Mouse (Mus musculus): ENCODE data around the gene Furin. TPM values are rescaled to one million over a fixed set of nuclear protein-coding genes. Genes with fewer than 3 reads are reported as not detected.
"Not testable (repeated sequence)": the region's sequence is repeated elsewhere in the genome, so short reads cannot be mapped to it uniquely, and the experiment has no call there.

Furin gene
- total RNA-seq, 2 experiments from 2014 or later, result 119 to 139 TPM

DNA sequence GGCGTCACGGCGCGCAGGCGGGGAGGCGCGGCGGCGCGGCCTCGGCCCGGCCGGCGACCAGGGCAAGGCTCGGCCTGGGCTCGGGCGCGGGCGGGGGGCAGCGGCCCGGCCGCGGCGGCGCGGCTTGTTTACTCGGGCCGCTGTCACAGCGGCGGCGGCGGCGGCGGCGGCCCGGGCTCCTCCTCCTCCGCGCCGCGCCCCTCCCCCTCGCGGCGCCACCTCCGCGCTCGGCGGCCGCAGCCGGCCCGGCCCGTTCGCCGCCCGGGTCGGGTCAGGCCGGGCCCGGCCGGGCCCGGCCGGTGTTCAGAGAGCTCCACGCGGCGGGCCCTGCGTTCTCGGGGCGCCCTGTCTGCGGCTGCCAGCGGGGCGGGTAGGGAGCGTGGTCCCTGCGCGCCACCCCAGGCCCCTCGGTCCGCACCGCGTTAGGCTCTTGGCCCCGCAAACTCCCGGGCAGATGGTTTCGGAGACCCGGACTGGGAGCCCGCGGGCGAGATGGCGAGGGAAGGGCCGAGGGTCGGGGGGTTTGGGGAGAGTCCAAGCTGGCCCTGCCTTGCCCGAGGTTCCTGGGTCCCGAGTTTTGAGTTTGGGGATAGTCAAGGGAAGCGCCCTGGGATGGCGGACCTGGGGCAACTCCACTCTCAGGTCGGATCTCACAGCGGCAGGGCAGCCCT is 2.5 kb downstream of the Furin start:
- intact Hi-C loops (cut with DNase I), result loop anchor here (2.0 kb wide), 1 partner anchor 16 kb away; the partner anchor contains the start of gene Fes
- peak; percentile 76 to 77 for DNase-seq

DNA sequence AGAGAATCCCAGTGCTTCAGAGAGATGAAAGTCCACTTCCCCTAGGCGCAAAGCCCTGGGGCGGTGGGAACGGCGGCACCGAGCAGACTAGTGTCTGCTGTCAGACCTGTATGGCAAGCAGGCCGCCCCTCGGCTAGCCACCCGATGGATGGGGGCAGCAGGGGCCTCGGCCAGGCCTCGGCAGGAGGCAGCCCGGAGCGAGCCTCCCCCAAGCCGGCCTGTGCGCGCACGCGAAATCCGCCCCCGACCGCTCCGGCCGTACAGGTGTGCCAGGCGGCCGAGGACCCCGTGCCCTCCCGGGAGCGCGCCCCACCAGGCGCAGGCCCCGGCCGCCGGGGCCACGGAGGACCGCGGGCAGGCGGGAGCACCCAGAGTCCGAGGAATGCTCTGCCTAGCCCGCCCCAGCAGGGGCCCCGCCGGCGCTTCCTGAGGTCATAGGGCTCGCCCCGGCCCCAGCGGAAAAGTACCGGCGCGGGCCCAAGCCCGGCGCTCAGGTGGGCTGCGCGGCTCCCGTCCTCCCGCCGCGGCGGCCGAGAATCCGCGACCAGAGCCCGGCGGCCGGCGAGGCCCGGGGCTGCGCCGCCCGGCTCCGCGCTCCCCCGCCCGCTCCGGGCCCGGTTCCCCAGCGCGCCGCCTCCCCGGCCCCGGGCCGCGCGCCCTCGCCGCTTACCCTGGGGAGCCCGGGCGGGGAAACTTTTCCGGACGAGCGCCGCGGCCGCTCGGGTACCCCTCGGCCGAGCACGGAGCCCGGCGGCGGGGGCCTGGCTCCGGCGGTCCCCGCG is 3.2 kb downstream of the Furin start:
- intact Hi-C loops (cut with DNase I), result loop anchor here (2.0 kb wide), 1 partner anchor 15 kb away; the partner anchor contains the start of gene Fes
- DNase-seq, result peak; percentile 66 to 71

DNA sequence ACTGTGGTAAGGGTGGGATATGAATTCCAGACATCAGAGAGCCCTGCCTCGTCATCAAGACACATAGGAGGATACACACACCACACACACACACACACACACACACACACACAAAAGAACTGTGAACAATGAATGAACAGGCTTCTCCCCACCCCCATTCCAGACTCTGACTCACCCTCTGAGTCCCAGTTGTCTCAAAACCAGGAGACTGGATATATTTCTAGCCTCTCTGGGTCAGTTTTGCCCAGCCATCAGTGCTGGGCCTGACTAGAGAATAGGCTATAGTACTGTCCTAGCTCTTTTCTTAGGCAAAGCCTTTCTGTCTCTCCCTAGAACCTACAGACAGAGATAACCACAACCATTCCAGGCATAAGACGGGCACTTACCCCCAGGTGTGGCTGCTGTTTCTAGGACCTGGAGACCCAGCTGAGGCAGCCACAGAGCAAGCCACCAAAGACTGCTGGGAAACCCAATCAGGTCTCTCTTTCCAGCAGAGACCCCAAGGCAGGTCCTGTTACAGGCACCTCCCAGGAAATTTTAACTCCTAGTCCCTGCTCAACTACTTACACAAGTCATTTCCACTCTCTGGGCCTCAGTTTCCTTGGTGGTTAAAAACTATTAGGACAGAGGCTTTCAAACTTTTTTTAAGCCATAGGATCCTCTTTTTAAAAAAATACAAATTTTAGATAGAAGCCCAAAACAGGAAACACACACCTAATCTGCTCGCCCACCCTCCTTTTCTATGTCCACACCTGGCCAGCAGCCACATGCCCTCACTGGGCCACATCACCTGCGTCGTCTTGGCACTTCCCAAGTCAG is 4.0 kb downstream of the Furin start:
- peak; percentile 45 to 53 for DNase-seq
- intact Hi-C loops (cut with DNase I), result no loop called here

DNA sequence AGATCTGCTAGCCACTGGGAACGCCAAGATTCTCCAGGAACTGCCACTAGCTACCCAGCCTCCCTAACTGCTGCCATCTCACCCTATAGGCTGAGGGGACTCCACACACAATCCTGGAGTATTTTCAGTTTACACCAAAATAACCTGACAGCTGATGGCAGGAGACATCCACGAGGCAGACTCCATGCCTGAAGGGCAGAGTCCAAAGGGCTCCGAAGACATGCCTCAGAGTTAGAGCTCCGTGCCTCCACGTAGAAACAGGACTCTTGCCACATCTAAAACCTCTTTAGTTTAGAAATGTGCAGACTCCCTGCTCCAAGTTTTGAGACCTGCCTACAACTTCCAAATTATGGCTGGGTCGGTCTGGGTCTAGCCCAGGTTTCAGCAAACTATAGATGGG is 4.7 kb downstream of the Furin start:
- DNase-seq, result no peak
- intact Hi-C loops (cut with DNase I), result no loop called here

DNA sequence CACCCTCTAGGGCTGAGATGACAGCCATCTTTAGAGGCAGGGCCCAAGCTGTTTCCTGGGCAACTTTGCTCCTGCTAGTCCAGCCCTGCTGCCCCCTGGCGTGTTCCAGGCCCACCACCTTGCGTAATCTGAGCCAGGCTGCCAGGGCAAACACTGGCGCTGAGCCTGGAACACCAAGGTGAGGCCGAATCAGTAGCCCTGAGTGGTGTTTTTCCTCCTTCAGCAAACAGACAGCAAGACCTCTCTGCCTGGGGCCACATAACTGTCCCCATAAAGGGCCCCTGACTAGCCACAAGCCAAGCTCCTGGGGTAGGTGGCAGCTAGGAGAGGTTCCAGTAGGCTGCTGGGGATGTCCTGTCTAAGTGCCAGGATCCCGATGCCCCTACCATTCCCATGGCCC is 5.1 kb downstream of the Furin start:
- DNase-seq, result peak in 1 of 2 experiments; percentile 57
- intact Hi-C loops (cut with DNase I), result no loop called here

DNA sequence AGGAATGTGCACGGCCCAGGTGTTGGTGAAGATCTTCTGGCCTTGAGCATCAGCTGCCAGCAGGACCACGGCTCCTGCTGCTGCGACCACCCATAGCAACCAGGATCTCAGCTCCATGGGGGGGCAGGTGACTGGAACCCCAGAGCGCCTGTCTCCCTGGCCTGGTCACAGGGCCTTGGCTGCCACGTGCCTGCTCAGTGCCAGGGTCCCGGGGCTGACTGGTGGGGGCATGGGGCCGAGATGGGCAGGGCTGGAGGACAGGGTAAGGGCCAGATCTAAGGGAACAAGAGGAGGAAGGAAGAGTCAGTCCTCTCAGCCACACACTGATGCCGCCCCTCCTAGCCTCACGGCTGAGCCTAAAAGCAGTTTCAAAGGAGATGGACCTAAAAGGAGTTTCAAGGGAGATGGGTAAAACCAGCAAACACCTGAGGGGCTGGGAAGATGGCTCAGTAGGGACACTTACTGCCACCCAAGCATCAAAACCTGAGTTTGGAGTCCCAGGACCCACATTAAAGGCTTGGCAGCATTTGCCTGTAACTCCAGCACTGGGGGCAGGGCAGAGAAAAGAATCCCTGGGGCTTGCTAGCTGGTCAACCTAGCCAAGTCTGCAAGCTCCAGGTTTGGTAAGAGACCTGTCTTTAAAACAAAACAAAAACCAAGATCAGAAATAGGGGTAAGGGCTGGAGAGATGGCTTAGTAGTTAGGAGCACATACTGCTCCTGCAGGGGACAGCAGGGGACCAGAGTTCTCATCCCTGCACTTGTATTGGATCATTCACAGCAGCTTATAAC is 6.4 kb downstream of the Furin start:
- no peak for DNase-seq
- intact Hi-C loops (cut with DNase I), result loop anchor here (2.0 kb wide), 1 partner anchor 46 kb away; no protein-coding TSS in a partner anchor

DNA sequence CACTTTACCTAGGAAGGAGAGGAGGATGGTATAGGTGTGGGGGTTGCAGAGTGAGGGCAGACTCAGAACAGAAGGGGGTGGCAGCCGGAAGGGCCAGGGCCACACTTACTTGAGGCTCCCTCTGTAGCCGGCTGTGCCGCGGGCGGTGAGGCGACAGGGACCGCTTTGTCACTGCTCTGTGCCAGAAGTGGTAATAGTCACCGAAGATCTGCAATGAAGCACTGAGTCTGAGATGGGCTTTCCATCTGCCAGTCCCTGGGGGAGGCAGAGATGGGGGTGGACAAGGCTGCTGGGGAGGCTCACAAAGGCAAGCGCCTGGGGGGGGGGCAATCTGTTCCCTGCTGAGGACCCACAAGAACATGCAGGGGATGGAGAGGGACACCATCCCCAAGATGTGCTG is 7.2 kb downstream of the Furin start:
- intact Hi-C loops (cut with DNase I), result loop anchor here (2.0 kb wide), 1 partner anchor 47 kb away; no protein-coding TSS in a partner anchor

DNA sequence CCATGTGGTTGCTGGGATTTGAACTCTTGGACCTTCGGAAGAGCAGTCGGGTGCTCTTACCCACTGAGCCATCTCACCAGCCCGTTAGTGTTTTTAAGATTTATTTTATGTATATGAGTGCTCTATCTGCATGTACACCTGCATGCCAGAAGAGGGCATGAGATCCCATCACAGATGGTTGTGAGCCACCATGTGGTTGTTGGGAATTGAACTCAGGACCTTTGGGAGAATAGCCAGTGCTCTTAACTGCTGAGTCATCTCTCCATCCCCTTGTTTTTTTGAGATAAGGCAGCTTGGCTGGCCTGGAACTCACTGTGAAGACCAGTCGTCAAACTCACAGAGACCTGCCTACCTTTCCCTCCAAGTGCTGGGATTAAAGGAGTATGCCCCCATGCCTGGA is 8.8 kb downstream of the Furin start:
- intact Hi-C loops (cut with DNase I); DNase-seq: not testable (repeated sequence)

More for the DNA sequence above, 7.2 kb downstream of the Furin start:
- no peak for DNase-seq

DNA sequence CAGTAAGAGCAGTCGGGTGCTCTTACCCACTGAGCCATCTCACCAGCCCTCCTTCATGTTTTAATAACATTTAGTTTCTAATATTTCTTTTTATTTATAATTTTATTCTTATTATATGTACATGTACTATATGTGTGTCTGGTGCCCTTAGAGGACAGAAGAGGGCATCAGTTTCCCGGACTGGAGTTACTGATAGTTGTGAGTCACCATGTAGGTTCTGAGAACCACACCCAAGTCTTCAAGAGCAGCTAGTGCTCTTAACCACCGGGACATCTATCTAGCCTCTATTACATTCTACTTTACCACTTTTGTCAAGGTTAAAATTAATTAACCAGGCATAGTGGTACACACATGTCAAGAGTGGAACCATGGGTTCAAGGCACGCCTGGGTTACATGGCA is 10.6 kb downstream of the Furin start:
- no peak for DNase-seq
- intact Hi-C loops (cut with DNase I), result no loop called here

DNA sequence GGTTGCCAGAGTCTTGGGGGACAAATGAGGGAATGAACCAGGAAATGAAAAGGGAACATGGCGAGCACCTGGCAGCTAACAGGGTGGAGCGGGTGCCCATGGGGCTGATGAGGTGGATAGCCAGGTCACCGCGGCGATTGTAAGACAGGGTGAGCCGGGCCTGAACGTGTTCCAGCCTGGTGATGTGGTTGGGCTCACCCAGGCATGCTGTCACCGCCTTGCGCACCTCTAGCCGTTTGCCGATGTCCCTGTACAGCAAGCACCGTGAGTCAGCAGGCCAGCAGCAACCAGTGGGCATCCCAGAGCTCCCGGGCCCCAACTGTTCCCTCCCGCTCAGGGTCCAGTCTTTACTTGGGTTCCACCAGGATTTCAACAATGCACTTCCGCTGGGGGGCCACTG is 13.1 kb downstream of the Furin start:
- DNase-seq, result no peak

DNA sequence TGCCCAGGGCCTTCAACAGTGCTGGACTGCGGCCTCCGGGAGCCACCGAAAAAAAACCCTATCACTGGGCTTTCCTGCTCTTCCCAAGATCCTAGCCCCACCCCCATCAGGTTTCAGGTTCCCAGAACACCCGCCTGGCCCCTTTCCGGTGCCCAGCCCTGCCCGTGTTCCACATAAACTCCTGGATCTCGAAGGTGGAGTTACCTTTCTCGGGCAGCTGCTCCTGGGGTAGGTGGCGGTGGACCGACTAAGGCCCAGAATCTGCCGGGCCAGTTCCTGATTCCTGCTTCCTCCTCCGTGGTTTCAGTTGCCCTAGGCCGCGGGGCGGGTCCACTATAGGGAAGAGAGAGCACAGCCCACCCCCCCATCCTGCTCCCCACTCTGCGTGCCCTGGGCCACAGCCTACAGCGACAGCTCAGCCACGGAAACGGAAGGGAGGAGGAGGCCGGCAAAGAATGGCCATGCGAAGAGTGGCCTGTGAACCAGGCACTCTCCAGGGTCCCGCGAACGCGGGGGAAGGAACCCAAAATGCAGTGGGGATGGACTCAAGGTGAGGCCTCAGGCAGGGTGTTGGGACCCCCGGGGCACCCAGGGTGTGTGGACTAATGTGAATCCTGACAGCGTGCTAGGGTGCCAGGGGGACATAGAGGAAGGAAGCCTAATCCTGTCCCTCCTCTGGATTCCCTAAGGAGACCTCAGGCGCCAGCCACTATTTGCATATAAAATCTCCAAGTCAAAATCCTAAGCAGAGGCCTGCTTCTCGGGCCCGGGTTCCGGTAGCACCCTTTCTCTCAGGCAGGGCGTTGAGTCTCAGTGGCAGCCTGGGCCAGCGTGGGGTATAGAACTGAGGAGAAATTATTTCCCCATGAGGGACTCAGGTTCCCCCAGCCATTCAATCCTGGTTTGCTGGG is 17.3 kb downstream of the Furin start, which contains the start of gene Fes:
Fes (minus strand) TSS at position 314 of the 911 bp plus-strand sequence.
- DNase-seq, result peak; percentile 78 to 81
- intact Hi-C loops (cut with DNase I), result loop anchor here (2.0 to 10.0 kb wide), 4 partner anchors 15 to 457 kb away; no protein-coding TSS in a partner anchor

More for the DNA sequence above, 13.1 kb downstream of the Furin start:
- intact Hi-C loops (cut with DNase I), result no loop called here

DNA sequence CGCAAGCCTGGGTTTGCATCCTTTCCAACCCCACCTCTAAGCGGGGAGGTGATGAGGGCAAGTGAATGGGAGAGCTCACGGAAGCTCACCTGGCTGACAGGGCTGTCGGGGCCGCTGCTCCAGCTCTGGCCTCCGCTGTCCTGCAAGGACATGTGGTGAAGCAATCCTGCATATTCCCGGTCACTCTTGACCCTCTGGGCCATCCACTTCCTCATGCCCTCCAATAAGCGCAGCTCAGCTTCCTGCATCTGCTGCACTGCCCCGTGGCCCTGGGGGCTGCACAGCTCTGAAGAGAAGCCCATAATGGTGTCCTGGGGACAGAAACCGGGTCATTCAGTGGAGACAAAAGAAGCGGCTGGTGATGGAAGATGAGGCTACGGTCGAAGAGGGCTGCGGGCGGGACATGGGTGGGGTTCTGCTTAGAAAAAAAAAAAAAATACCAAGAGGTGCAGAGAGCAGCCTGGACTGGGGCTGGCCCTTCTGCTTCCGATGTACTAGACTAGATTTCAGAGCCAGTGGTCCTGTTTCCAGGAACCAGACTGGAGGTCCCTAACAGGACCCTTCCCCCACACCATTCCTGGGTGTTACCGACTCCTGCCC is 18.1 kb downstream of the Furin start:
- intact Hi-C loops (cut with DNase I), result loop anchor here (2.0 to 10.0 kb wide), 4 partner anchors 16 to 458 kb away; no protein-coding TSS in a partner anchor
- DNase-seq, result peak; percentile 47 to 60

DNA sequence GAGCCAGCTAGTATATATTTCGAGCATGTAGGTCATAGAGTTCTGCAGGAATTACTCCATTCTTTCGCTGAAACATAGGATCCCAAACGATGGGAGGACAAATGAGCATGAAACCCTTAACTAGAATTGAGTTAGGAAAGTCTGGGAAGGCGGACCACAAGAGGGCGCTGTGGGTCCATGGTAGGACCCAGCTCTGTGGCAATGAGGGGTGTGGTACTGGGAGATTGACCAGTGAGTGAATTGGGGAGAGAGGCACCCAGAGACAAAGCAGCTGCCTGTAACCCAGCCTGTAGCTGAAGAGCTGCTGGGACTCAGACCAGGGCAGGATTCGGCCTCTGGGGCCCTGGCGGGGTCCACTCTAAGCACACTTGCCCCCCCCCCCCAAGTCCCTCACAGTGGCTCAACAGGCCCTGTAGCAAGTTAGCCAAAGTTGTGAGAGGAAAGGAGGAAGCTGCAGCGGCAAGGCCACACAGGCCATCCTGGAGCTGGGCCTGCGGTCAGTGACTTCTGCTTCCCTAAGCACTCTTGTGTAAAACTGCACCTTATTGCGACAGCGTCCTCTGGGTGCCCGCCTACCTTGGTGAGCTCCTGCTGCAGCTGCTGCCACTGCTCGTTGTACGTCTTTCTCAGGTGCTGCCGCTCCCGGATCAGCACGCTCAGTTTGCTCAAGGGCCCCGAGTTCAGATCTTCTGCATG is 18.9 kb downstream of the Furin start:
- intact Hi-C loops (cut with DNase I), result loop anchor here (1.0 to 10.0 kb wide), 6 partner anchors 16 to 458 kb away; no protein-coding TSS in a partner anchor
- peak; percentile 93 to 96 for DNase-seq

DNA sequence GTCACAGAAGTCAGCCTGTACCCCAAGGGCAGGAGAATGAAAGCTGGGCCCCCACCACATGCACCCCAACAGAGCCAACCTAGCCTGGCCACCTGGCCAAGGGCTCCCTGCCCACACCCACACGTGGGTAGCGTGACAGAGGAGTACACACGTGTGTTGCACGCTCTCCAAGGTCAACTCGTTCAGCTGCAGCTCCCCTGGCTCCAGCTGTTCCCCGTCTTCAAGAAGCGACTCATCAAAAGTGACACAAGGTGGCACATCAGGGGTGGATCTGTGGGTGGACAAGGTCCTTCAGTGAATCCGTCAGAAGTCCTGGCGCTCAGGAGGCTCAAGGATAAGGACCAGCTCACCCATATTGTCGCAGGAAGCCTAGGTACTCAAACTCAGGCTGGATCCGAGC is 22.3 kb downstream of the Furin start:
- intact Hi-C loops (cut with DNase I), result loop anchor here (10.0 kb wide), 2 partner anchors 312 to 462 kb away; no protein-coding TSS in a partner anchor
- no peak for DNase-seq

DNA sequence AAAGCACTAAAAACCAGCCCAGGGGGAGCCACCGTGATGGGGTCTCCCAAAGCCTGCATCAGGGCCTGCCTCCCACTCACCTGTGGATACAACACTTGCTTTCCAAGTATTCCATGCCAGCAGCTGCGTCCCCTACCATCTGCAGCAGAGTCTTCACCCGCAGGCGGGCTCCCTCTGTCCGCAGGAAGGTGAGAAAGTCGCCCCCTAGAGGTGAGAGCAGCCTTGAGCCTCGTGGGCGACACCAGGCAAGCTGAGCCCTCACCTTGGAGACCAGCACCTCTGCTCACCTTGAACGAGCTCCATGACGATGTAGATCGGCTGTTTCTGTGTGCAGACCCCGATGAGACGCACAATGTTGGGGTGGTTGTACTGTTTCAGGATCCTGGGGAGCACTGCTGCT is 25.7 kb downstream of the Furin start:
- intact Hi-C loops (cut with DNase I), result no loop called here
- no peak for DNase-seq

DNA sequence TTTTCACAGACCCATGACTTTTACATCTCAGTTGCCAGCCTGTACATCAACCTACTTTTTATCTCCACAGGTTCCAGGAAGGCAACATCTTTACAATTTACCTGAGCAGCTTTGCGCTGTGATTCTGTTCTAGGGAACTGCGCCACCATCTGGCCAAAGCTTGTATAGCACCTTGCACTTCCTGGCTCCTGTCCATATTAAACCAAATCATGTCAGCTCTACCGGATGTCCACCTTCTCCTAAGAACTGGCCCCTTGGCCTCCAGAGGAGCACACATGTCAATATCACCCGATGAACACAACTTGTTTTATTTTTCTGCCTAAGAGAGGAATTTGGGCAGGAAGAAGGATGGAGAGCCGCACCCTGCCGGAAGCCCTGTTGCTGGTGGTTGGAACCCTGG is 27.8 kb downstream of the Furin start:
- DNase-seq, result peak; percentile 67 to 84
- intact Hi-C loops (cut with DNase I), result no loop called here

DNA sequence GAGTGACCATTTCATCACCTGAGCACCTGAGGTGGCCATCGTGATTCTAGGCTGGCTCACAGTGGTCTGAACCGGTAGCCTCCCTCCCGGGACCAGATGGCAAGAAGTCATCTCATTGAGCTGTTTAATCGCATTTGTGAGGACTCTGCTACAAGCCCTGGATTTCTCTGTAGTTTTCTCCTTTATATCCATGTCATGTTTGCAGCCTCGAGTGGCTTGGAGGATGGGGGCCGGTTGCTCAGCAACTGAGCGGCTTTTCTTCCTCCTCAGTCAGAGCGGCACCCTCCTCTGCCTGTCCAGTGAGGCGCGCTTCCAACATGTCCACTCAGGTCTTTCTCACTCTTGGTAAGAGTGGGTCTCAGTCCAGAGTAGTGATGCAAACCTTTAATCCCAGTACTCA is 29.0 kb downstream of the Furin start:
- DNase-seq, result no peak
- intact Hi-C loops (cut with DNase I), result no loop called here

Measured in heart, postnatal 10 days (tissue).